Comparison of ENCODE assay signal across 18 mouse cellular contexts in the genomic region with DNA sequence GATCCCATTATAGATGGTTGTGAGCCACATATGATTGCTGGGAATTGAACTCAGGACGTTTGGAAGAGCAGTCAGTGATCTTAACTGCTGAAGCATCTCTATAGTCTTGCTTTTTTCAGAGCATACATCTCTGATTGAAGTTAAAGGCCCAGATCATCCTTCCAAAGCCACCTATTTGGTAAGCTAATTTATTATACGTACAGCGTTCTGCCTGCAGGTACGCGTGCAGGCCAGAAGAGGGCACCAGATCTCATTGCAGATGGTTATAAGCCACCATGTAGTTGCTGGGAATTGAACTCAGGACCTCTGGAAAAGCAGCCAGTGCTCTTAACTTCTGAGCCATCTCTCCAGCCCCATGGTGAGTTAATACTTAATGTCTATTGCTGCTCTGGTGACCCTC. TPM values are rescaled to one million over a fixed set of nuclear protein-coding genes. Genes with fewer than 3 reads are reported as not detected.
DNase-seq lines count a peak whose midpoint lies in the region; ATAC-seq and TF ChIP-seq lines count a peak whose summit lies in the region.
"Had no signal": no experiment of that assay in that cellular context is flagged by ENCODE, and none has a peak within 500 bp of the region (broad histone marks: within the 10 kb centered on the region; RNA-seq: fewer than 3 reads in every experiment).

No protein-coding gene starts in this region.

- no peaks in the 10 kb centered on the region for H3K27me3 ChIP-seq in kidney, postnatal 0 days (ENCODE audit: insufficient read depth, low read length)
- H3K27me3 ChIP-seq in testis, adult 2 months (ENCODE audit: control insufficient read depth, insufficient read depth, low read length), result no peaks in the 10 kb centered on the region
- H3K27me3 ChIP-seq in stomach, postnatal 0 days (ENCODE audit: control insufficient read depth, insufficient read depth, low read length), result no peaks in the 10 kb centered on the region
- H3K27me3 ChIP-seq: CH12.LX had no signal

- no peak for DNase-seq in kidney, postnatal 0 days (ENCODE audit: low spot score)
- no peak for DNase-seq in kidney, adult 8-10 months
- DNase-seq in testis, postnatal 10 days (ENCODE audit: low spot score), result no peak
- DNase-seq in stomach, postnatal 0 days (ENCODE audit: low spot score), result no peak
- DNase-seq in right cerebral cortex, postnatal 36 days (ENCODE audit: low spot score in 2 of 2), result no peak
- DNase-seq: adrenal gland, postnatal 25 days; cerebellum, postnatal 14 days; heart, adult 18-20 months; heart, postnatal 10 days; kidney, postnatal 25 days had no signal

- no peak overlapping the region for H3K27ac ChIP-seq in kidney, postnatal 0 days
- H3K27ac ChIP-seq in testis, adult 2 months (ENCODE audit: control insufficient read depth, insufficient read depth, low read depth, low read length), result no peak overlapping the region
- no peak overlapping the region for H3K27ac ChIP-seq in cortical plate, adult 2 months (ENCODE audit: insufficient read depth, low read length)
- H3K27ac ChIP-seq in stomach, postnatal 0 days (replicated peaks), result no peak overlapping the region
- H3K27ac ChIP-seq: embryonic facial prominence, embryonic 13.5 days; forebrain, embryonic 12.5 days; macrophage; neural tube, embryonic 13.5 days had no signal

- H3K9ac ChIP-seq in kidney, postnatal 0 days (ENCODE audit: low read depth, low read length), result no peak overlapping the region
- H3K9ac ChIP-seq in stomach, postnatal 0 days (ENCODE audit: low read length), result no peak overlapping the region
- H3K9ac ChIP-seq: embryonic facial prominence, embryonic 13.5 days; forebrain, embryonic 12.5 days; neural tube, embryonic 13.5 days had no signal

- WGBS in kidney, postnatal 0 days, result 84% methylated on average over 5 of the region's 5 CpGs
- WGBS in stomach, postnatal 0 days, result 88% methylated on average over 5 of the region's 5 CpGs

- peak; percentile 42; the same call in 1 of the 2 replicates for TF ChIP-seq CTCF in kidney, postnatal 0 days (IDR thresholded peaks at IDR 0.05; ENCODE audit: low read depth)
- peak; percentile 48; the same call in 1 of the 2 replicates for TF ChIP-seq CTCF in testis, adult 2 months (IDR thresholded peaks at IDR 0.05; ENCODE audit: control insufficient read depth, insufficient read depth, insufficient replicate concordance, low read depth, low read length)
- 0 out of 2 replicates have a peak, but pooled peaks have one; percentile 3 for TF ChIP-seq CTCF in cortical plate, adult 2 months (IDR thresholded peaks at IDR 0.05; ENCODE audit: extremely low read depth, insufficient read depth, low read length)
- peak; percentile 51 for TF ChIP-seq CTCF in stomach, postnatal 0 days (IDR thresholded peaks at IDR 0.05; ENCODE audit: low read depth)

- no peak for TF ChIP-seq POLR2A in testis, adult 2 months (IDR thresholded peaks at IDR 0.05; ENCODE audit: control insufficient read depth, low read depth, low read length)
- no peak for TF ChIP-seq POLR2A in cortical plate, adult 2 months (IDR thresholded peaks at IDR 0.05; ENCODE audit: extremely low read depth, insufficient read depth, low read length)

- TF ChIP-seq EP300 in stomach, postnatal 0 days (optimal IDR thresholded peaks at IDR 0.05), result no peak

- no peaks in the 10 kb centered on the region for H3K36me3 ChIP-seq in kidney, postnatal 0 days (ENCODE audit: insufficient read depth, low read length)
- no peaks in the 10 kb centered on the region for H3K36me3 ChIP-seq in testis, adult 2 months (ENCODE audit: control insufficient read depth, insufficient read depth, low read length)
- no peaks in the 10 kb centered on the region for H3K36me3 ChIP-seq in stomach, postnatal 0 days (ENCODE audit: control insufficient read depth, insufficient read depth, low read length)
- H3K36me3 ChIP-seq: embryonic facial prominence, embryonic 13.5 days; forebrain, embryonic 12.5 days; neural tube, embryonic 13.5 days had no signal

- ATAC-seq in kidney, postnatal 0 days (replicated peaks; ENCODE audit: low FRiP score, low read depth), result no peak
- no peak for ATAC-seq in stomach, postnatal 0 days (ENCODE audit: low FRiP score, low TSS enrichment)
- ATAC-seq: midbrain, embryonic 16.5 days had no signal

- H3K4me1 ChIP-seq in kidney, postnatal 0 days (replicated peaks; ENCODE audit: insufficient read depth, low read length), result peaks cover 9% of the 10 kb centered on the region
- peaks cover 10% of the 10 kb centered on the region for H3K4me1 ChIP-seq in testis, adult 2 months (ENCODE audit: control insufficient read depth, insufficient read depth, low read length)
- H3K4me1 ChIP-seq in cortical plate, adult 2 months (ENCODE audit: control insufficient read depth, insufficient read depth, low read length), result no peaks in the 10 kb centered on the region
- H3K4me1 ChIP-seq in stomach, postnatal 0 days (replicated peaks; ENCODE audit: control insufficient read depth, insufficient read depth), result peaks cover 2% of the 10 kb centered on the region; the same call in 1 of the 2 replicates

- H3K9me3 ChIP-seq in kidney, postnatal 0 days (replicated peaks; ENCODE audit: low read length), result no peaks in the 10 kb centered on the region
- no peaks in the 10 kb centered on the region for H3K9me3 ChIP-seq in stomach, postnatal 0 days (ENCODE audit: control insufficient read depth, low read length)
- H3K9me3 ChIP-seq: embryonic facial prominence, embryonic 13.5 days; forebrain, embryonic 12.5 days had no signal

- no peak overlapping the region for H3K4me2 ChIP-seq in kidney, postnatal 0 days (ENCODE audit: low read length)
- no peak overlapping the region for H3K4me2 ChIP-seq in stomach, postnatal 0 days (replicated peaks; ENCODE audit: low read depth)
- H3K4me2 ChIP-seq: embryonic facial prominence, embryonic 13.5 days; forebrain, embryonic 12.5 days; neural tube, embryonic 13.5 days had no signal

- H3K4me3 ChIP-seq in kidney, postnatal 0 days (replicated peaks; ENCODE audit: low read depth, low read length), result no peak overlapping the region
- H3K4me3 ChIP-seq in testis, adult 2 months (ENCODE audit: control insufficient read depth, low read depth, low read length), result no peak overlapping the region
- H3K4me3 ChIP-seq in cortical plate, adult 2 months (ENCODE audit: insufficient read depth, low read length), result no peak overlapping the region
- no peak overlapping the region for H3K4me3 ChIP-seq in stomach, postnatal 0 days (ENCODE audit: low read depth, low read length)
- H3K4me3 ChIP-seq: embryonic facial prominence, embryonic 13.5 days; forebrain, embryonic 12.5 days; neural tube, embryonic 13.5 days had no signal

RNA-seq across cellular contexts. Expression of gene Hsf2bp, which starts 56.7 kb away (rescaled TPM):
- polyA plus RNA-seq in kidney, postnatal 0 days (2015; fragmentation: Nextera tagmentation; extraction: Ambion mirVana), result 2.9 and 3.1 TPM in 2 replicates
- 32.3 and 34.3 TPM in 2 replicates for polyA plus RNA-seq in testis, adult 2 months (2012; rRNA removed)
- polyA plus RNA-seq in cortical plate, adult 2 months (2012; rRNA removed), result 0.27 and 0.32 TPM in 2 replicates
- 0.41 and 0.52 TPM in 2 replicates for polyA plus RNA-seq in stomach, postnatal 0 days (2015; fragmentation: Nextera tagmentation; extraction: Ambion mirVana)
- polyA plus RNA-seq: macrophage had no signal

RNA-seq across cellular contexts. Expression of gene Rrp1b, which starts 57.0 kb away (rescaled TPM):
- 38.0 and 46.3 TPM in 2 replicates for polyA plus RNA-seq in kidney, postnatal 0 days (2015; fragmentation: Nextera tagmentation; extraction: Ambion mirVana)
- polyA plus RNA-seq in testis, adult 2 months (2012; rRNA removed), result 6.7 and 7.2 TPM in 2 replicates
- polyA plus RNA-seq in cortical plate, adult 2 months (2012; rRNA removed), result 14.9 and 16.5 TPM in 2 replicates
- polyA plus RNA-seq in stomach, postnatal 0 days (2015; fragmentation: Nextera tagmentation; extraction: Ambion mirVana), result 18.6 and 19.2 TPM in 2 replicates
